ENCODE assay signal across 9 mouse cellular contexts in genomic region chr12:69299231-69299630, GRCm38 (mm10). TPM values are rescaled to one million over a fixed set of nuclear protein-coding genes. Genes with fewer than 3 reads are reported as not detected.
A peak's percentile ranks its signal among the peaks of the same experiment; 100 is the strongest.
DNase-seq lines count a peak whose midpoint lies in the region; ATAC-seq and TF ChIP-seq lines count a peak whose summit lies in the region.
"Had no signal": no experiment of that assay in that cellular context is flagged by ENCODE, and none has a peak within 500 bp of the region (broad histone marks: within the 10 kb centered on the region; RNA-seq: fewer than 3 reads in every experiment).

No protein-coding gene starts in this region.

- peaks cover 38% of the 10 kb centered on the region for H3K36me3 ChIP-seq in heart, embryonic 12.5 days
- H3K36me3 ChIP-seq in kidney, postnatal 0 days (ENCODE audit: insufficient read depth, low read length) = peaks cover 19% of the 10 kb centered on the region

- peak; percentile 62 for DNase-seq in MN1 (ENCODE audit: low spot score)
- peak; percentile 57 for DNase-seq in adrenal gland, postnatal 25 days
- DNase-seq in kidney, postnatal 0 days (ENCODE audit: low spot score) = peak; percentile 67
- peak; percentile 55 for DNase-seq in lung, postnatal 14 days
- DNase-seq in right cerebral cortex, postnatal 14 days = no peak
- DNase-seq in thymus, postnatal 36 days = no peak
- DNase-seq in frontal cortex, postnatal 25 days (ENCODE audit: low spot score in 2 of 2) = no peak

- TF ChIP-seq CTCF in kidney, postnatal 0 days (IDR thresholded peaks at IDR 0.05; ENCODE audit: low read depth) = no peak

- peak overlapping the region; percentile 86; the same call in 1 of the 2 replicates for H3K4me3 ChIP-seq in heart, embryonic 12.5 days
- H3K4me3 ChIP-seq in kidney, postnatal 0 days (replicated peaks; ENCODE audit: low read depth, low read length) = no peak overlapping the region
- H3K4me3 ChIP-seq: limb, embryonic 15.5 days had no signal

- H3K27ac ChIP-seq in heart, embryonic 12.5 days (ENCODE audit: poor library complexity, severe bottlenecking) = peak overlapping the region; percentile 4; the same call in 1 of the 2 replicates
- H3K27ac ChIP-seq in kidney, postnatal 0 days = no peak overlapping the region
- H3K27ac ChIP-seq: limb, embryonic 15.5 days had no signal

- peak overlapping the region; percentile 55 for H3K9ac ChIP-seq in heart, embryonic 12.5 days
- no peak overlapping the region for H3K9ac ChIP-seq in kidney, postnatal 0 days (ENCODE audit: low read depth, low read length)
- H3K9ac ChIP-seq: limb, embryonic 15.5 days had no signal

- WGBS in heart, embryonic 12.5 days = 48% methylated on average over 12 of the region's 12 CpGs
- 24% methylated on average over 12 of the region's 12 CpGs for WGBS in kidney, postnatal 0 days

- H3K27me3 ChIP-seq in heart, embryonic 12.5 days (replicated peaks) = no peaks in the 10 kb centered on the region
- H3K27me3 ChIP-seq in kidney, postnatal 0 days (ENCODE audit: insufficient read depth, low read length) = no peaks in the 10 kb centered on the region
- H3K27me3 ChIP-seq: limb, embryonic 15.5 days had no signal

- peaks cover 23% of the 10 kb centered on the region for H3K4me1 ChIP-seq in heart, embryonic 12.5 days (replicated peaks)
- peaks cover 7% of the 10 kb centered on the region for H3K4me1 ChIP-seq in kidney, postnatal 0 days (replicated peaks; ENCODE audit: insufficient read depth, low read length)

- no peaks in the 10 kb centered on the region for H3K9me3 ChIP-seq in heart, embryonic 12.5 days (replicated peaks)
- H3K9me3 ChIP-seq in kidney, postnatal 0 days (replicated peaks; ENCODE audit: low read length) = no peaks in the 10 kb centered on the region
- H3K9me3 ChIP-seq: limb, embryonic 15.5 days had no signal

- peak overlapping the region; percentile 80 for H3K4me2 ChIP-seq in heart, embryonic 12.5 days
- H3K4me2 ChIP-seq in kidney, postnatal 0 days (ENCODE audit: low read length) = peak overlapping the region; percentile 8; the same call in 1 of the 2 replicates

- peak; percentile 66; the same call in 1 of the 2 replicates for ATAC-seq in heart, embryonic 12.5 days (ENCODE audit: insufficient number of reproducible peaks, low FRiP score)
- peak; percentile 57 for ATAC-seq in kidney, postnatal 0 days (replicated peaks; ENCODE audit: low FRiP score, low read depth)

RNA-seq across cellular contexts. Expression of gene Klhdc2, which starts 2.8 kb away (rescaled TPM):
- 54.6 and 65.0 TPM in 2 replicates for total RNA-seq in adrenal gland, postnatal 25 days (2021)
- polyA plus RNA-seq in heart, embryonic 12.5 days (2016; fragmentation: Nextera tagmentation; extraction: Ambion mirVana) = 142 and 144 TPM in 2 replicates
- polyA plus RNA-seq in kidney, postnatal 0 days (2015; fragmentation: Nextera tagmentation; extraction: Ambion mirVana) = 132 and 141 TPM in 2 replicates

RNA-seq across cellular contexts. Expression of gene Nemf, which starts 57.7 kb away (rescaled TPM):
- total RNA-seq in adrenal gland, postnatal 25 days (2021) = 41.7 and 47.0 TPM in 2 replicates
- polyA plus RNA-seq in heart, embryonic 12.5 days (2016; fragmentation: Nextera tagmentation; extraction: Ambion mirVana) = 69.5 and 71.0 TPM in 2 replicates
- polyA plus RNA-seq in kidney, postnatal 0 days (2015; fragmentation: Nextera tagmentation; extraction: Ambion mirVana) = 66.8 and 69.9 TPM in 2 replicates

RNA-seq across cellular contexts. Expression of gene Klhdc1, which starts 58.3 kb away (rescaled TPM):
- 6.8 and 10.6 TPM in 2 replicates for total RNA-seq in adrenal gland, postnatal 25 days (2021)
- polyA plus RNA-seq in heart, embryonic 12.5 days (2016; fragmentation: Nextera tagmentation; extraction: Ambion mirVana) = 7.7 and 8.0 TPM in 2 replicates
- 14.5 and 15.8 TPM in 2 replicates for polyA plus RNA-seq in kidney, postnatal 0 days (2015; fragmentation: Nextera tagmentation; extraction: Ambion mirVana)

Comparison
In these comparisons a context has a peak if more than half of its experiments do, and no peak if none do; other contexts are left out.
1. DNase-seq: peak in MN1 (single experiment), adrenal gland, postnatal 25 days (single experiment), kidney, postnatal 0 days (single experiment) and lung, postnatal 14 days (single experiment); none in right cerebral cortex, postnatal 14 days (single experiment), thymus, postnatal 36 days (0 of 2) and frontal cortex, postnatal 25 days (0 of 2).